Mouse (Mus musculus): ENCODE results near the gene Sipa1l2. TPM values are rescaled to one million over a fixed set of nuclear protein-coding genes. Genes with fewer than 3 reads are reported as not detected.
A peak's percentile ranks its signal among the peaks of the same experiment; 100 is the strongest.

Sipa1l2 gene
- polyA plus RNA-seq, 2 experiments from 2014 or later = 2.8 to 3.0 TPM

DNA sequence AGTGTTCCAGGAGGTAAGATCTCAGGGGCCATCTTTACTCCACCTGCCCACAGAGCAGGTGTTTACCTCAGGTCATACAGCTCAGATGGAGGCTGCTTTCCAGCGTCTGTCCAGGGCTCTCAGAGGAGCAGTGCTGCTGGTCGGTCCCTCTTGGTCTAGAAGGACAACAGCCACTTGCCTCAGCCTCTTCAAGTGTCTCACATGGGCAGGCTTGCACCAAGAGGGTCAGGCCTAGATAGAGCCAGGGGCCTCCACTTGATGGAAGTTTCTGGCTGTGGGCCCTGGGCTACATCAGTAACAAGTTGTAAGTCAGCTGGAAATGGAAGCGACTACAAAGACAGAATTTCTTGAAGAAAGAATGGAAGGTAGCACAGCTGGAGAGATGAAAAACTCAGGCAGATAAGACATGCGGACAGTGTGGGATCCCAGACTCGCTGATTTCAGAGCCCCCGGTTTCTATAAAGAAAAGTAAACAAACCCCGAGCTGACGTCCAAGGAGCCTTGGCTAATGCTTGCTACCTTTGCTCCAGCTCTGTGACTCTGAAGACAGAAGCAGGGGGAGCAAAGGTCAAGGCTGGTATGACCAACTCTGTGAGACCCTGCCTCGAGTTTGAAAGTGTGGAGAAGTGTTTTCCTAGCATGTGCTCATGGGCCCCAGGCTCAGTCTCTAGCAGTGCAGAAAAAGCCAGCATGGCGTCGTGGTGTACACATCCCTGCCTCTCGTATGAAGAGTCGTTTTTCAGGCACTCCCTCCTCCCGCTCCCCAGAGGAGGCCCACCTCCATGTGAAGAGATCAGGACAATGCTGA, 58.5 kb downstream of the Sipa1l2 start:
- no peak for ATAC-seq

DNA sequence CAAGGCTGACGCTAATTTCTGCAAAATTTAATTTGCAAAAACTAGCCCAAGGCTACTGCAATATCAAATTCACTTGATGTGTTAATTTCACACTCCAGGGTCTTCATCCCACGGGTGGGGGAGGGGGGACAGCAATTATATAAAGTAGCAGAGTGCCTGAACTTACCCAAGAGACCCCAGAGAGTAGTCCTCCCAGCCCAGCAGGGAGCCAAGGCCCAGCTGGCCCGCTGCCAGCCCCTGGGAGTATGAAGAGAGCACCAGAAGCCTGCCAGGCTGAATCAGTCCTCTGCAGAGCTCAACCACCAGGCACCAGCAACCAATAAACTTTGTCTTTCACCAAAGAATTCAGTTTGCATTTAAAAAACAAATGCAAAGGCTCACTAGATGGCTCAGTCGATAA, 59.8 kb downstream of the Sipa1l2 start:
- no peak for ATAC-seq

DNA sequence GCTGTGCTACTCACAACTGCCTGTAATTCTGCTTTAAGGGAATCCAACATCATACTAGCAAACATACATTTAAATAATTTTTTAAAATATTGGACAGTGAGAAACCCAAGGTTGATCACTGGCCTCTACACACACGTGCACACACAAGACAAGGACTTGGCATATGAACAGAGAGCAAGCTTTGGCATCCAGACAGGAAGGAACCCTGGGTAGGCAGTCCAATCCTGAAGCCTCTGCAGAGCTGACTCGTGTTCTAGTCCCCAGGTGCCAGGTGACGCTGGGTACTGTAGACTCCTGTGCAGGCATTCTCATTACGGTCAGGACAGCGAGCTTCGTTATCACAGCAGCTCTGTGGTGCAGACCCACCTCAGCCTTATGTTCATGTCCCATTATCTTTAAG, 60.4 kb downstream of the Sipa1l2 start:
- no peak for ATAC-seq

DNA sequence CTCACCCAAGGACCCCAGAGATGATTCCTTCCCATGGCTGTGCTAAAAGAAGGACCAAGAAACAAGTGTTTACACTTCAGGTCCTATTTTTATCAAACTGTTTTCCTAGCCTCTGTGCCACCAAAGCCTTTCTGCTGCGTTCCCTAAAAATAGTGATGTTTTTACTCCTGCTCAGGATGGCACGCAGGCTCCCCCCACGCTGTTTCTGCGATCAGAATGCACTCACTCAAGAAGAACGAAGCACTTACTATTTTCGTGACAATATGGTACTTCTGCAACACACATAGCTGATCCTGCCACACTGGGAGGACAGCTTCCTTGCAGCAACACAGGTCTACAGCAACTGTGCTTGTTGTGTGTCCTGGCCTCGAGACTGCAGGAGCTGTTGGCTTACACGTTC, 62.3 kb downstream of the Sipa1l2 start:
- ATAC-seq = no peak

DNA sequence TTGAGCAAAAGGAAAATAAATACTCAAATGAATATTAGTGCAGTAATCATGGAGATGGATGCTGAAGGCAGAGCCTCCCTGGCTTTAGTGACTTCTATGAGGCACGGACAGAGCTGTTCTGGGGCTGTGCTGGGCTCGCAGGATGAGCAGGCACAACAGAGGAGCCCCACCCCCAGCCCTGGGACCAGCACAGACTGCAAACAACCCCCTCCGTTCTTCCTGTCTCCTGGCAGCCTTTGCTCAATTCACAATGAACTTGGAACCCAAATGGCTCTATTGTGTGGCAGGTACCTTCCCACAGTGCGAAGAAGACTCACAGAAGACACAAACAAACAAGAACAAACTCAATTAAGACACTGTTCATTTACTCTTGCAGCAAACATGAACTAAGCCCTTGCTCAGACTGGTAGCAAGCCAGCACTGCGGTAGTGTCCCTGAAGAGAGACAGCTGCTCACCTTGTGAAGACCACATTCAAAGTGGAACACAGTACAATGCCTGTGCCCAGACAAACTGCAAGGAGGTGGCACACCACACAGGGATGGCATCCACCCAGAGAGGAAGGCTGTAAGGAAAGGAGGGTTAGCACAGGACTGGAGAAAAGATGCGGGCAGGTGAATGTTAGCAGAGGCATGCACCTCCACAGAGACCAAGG, 64.9 kb downstream of the Sipa1l2 start:
- ATAC-seq = no peak

DNA sequence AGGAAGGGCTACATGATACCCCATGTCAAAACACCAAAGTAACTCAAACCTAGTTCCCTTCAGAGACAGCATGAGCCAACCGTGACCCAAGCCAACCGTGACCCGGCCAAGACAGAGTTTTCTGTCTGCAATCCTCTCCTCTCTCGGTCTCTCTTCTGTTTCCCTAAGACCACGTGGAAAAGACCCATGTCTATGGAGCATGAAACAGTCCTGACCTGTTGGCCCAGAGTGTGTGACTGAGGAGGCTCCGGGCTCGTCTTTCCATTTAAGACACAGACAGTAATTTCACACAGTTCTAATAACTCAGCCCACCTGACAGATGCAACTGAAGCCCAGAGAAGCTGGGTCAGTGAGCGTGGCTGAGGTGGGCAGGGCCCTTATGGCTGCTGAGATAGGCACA, 65.8 kb downstream of the Sipa1l2 start:
- ATAC-seq = no peak

DNA sequence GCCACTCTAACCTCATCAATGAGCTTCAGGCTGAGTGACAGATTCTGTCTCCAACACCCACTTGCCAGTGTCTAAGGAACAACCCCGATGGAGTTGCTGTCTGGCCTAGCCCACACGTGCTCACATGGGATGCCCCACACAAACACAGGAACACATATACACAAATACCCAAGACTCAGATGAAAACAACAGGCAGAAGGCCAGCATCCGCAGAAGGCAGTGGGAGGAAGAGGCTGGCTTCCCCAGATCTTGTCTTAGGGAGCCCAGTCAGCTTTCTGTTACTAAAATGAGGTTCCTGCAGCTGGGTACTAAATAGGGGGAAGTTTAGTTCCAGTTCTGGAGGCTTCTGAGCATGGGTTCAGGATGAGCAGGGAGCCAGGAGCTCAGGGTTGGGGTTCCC, 66.8 kb downstream of the Sipa1l2 start:
- ATAC-seq = no peak

DNA sequence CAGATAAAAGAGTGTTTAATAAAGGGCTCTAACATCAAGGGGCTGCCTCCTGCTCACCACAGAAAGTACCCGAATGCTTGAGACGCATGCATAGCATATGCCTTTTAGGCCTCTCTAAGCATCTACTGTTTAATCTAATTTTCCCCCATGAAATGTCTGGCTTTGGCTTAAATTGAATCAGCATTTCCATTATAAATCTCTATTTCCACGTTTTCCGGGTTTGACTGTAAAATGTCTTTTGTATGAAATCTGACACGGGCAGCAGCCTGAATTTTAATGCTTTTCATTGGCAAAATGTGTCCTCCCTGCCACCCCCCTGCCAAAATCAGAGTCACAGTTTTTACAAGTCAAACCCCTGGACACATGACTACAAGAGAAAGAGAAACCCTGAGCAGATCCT, 69.6 kb downstream of the Sipa1l2 start:
- ATAC-seq = no peak

DNA sequence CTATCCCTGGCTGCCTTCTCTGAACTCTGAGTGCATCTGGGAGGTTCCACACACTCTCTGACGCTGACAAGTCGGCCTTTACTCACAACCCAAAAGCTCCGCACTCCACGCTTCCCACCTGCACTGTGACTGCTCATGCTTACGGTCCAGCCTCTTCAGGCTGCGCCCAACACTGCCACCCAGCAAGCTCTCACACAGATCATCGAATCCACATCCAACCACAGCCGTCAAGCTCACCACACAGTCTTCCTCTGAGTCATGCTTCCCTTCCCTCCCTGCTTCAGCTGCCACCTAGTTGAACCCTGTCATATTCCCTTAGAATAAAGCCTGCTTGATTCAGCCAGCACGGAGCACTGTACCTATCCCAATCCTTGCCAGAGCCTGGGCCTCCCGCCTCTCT, 71.1 kb downstream of the Sipa1l2 start:
- no peak for ATAC-seq

DNA sequence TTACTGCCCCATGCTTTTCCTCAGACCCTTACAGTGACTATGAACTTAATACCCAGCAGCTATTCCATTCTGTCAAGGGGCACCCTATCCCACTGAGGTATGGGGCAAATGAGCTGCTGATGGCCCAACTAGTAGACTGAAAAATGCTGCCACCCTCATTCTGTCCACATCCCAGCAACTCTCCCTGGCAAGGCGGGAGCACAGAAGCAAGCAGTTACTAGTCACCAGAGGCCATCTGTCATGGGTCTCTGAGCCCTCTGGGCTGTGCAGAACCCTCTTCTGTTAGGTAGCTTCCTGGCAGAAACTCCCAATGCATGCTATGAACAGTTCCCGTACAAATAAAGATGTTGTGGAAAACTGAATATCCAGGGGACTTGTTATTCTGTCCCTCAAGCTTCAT, 74.1 kb downstream of the Sipa1l2 start:
- ATAC-seq = no peak

DNA sequence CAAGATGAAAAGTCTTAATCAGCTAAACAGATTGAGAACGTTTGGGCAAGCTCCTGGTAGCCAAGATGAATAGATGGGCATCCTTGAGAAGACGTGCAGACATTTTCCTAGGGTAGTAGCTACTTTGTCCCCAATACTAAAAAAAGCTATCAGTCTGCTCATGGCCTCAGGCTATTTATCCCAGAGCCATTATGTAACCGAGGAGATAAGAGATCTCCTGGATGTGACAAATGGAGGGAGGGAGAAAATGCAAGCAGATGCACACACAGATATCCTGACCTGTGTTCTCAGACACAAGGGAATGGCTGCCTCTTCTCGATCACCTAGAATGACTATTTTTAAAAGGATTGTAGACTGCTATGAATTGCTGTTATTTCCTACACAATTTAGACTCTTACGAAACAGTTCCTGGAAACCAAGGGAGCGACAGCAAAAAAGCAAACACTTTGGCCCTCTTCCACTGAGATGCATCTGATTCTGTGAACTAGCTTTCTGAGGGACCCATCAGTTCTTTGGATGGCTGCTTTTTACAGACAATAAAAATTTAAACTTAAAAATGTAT, 76.3 kb downstream of the Sipa1l2 start:
- ATAC-seq = no peak

DNA sequence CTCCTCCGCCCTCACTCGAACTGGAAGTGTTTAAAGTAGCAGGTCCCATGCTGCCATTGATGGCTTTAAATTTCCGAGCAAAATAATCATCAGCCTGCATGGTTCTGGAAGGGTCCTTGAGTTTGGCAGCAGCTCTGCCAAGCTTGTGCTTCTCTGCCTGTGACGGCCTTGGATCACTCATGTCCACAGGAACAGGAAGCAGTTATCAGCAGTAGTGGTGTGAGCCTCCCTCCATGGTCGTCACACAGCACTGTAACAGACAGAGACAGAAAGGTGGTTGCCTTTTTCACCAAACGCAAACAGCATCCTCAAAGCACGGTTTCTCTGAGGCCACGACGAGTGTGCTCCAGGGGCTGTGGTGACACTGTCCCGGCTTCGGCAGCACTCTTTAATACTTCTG, 77.2 kb downstream of the Sipa1l2 start:
- no peak for ATAC-seq

DNA sequence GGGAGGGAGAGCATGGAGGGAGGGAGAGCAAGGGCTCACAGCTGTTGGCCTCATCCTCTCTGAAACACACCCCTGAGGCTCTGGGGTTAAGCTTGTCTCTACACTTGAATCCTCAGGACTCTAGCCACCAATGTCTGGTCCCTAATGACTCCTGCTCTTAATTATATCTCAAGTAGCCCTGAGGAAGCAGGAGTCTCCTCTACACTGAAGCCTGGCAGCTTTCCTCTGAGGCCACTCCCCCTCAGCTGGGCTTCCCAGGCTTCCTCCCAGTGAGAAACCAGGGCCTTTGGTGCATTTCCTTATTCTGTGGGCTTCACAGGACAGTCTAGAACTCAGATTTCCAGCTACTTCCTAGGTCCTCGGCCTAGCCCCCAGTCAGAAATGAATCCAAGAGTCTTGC, 80.9 kb downstream of the Sipa1l2 start:
- no peak for ATAC-seq

DNA sequence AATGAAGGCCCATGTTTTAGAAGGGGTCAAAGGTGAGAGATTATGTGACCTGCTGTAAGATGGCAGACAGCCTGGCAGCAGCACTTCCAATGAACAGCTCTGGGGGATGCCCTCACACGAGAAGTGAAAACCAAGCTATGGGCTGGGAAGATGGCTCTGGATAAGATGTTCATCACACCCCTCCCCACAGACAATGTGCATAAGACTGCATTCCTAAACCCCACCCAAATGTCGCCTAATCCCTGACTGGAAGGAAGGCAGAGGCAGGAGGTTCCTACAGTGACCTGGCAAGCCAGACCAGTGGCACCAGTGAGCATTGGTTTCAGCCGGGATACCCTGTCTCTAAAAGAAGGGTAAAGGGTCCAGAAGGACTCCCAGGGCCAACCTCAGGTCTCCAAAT, 83.9 kb downstream of the Sipa1l2 start:
- ATAC-seq = no peak

DNA sequence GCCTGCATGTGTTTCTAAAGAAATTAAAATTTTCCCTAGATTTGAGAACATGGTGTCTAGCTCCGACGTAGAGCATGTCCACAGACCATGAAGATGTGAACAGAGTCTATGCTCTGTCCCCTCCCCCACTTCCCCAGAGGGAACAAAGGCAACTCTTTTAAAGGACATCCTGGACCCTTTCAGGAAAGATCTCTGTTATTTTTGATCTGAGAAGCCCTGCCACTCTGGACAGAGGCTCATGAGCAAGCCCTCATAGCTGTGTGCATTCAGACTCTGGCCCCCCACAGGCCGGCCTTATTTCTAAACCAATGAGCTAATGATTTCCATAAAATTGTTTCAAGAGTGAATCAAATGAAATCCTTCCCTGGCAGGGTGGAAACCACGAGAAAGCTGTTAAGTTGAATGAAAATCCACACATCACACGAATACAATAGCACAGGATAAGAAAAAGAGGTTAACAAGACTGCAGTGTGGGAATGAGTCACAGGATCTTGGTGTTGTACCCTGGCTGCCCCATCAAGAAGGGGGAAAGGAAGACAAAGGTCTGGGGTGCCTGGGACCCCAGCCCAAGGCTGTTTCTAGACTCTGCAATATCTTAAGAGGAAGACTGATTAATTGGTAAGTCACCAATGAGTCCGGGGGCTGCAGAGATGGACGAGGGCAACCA, 84.9 kb downstream of the Sipa1l2 start:
- ATAC-seq = no peak

DNA sequence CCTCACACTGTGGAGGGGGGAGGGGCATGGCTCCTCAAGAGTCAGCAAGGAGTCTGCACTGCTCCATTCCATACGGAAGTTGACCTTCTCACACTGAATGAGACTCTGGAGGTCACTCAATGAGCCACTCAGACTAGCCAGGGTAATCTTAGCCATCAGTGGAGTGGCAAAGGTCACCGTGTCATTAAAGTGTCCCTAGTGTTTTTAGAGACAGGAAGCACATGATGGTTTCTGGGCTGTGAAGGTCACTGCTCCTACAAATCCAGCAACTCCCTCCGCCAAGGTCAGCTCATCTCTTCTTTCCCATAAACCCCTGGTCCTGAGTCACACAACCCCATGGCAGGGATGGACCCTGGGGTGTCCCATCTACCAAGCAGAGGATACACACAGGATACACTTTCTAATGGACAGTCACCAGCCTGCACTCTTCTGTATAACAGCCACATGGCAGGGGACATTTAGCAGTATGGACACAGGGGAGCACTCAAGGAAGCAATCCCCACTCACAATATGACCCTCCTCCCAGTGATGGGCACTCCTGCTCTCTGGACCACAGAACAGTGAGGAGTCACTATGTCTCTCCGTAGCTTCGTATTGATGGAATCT, 87.0 kb downstream of the Sipa1l2 start:
- ATAC-seq = no peak

DNA sequence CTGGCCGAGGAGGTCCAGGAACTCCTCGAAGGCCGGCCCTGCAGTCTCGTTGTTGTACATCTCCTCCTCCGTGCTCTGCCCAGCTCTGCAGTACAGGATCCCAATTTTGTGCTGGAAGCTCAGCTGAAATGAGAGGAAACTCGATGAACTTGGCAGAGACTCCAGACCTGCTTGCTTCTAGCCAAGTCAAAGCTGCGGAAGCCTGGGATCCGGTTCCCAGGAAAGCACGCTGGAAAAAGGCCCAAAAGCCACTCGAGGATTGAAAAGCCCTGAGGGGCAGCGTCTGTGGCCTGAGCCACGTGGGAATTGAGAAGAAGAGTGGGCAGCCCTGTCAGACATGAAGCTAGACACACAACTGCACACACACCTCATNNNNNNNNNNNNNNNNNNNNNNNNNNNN, 94.7 kb downstream of the Sipa1l2 start:
- no peak for ATAC-seq

DNA sequence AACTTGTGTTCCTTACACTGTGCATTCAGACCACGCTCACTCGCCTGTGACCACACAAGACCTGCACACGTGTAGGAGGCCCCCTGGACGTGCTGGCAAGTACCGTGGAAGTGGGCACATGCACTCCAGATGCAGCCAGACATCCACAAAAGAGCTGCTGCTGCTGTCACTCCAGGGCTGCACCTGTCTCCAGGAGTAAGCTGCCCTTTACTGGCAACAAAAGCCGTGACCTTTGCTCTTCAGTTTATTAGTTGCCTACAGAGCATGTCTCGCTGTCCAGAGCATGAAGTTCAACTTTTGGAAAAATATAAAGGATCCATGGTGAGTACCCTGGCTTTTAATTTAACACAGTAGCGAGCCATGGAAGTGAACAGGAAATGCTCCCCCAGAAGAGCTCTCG, 98.2 kb downstream of the Sipa1l2 start:
- no peak for ATAC-seq

DNA sequence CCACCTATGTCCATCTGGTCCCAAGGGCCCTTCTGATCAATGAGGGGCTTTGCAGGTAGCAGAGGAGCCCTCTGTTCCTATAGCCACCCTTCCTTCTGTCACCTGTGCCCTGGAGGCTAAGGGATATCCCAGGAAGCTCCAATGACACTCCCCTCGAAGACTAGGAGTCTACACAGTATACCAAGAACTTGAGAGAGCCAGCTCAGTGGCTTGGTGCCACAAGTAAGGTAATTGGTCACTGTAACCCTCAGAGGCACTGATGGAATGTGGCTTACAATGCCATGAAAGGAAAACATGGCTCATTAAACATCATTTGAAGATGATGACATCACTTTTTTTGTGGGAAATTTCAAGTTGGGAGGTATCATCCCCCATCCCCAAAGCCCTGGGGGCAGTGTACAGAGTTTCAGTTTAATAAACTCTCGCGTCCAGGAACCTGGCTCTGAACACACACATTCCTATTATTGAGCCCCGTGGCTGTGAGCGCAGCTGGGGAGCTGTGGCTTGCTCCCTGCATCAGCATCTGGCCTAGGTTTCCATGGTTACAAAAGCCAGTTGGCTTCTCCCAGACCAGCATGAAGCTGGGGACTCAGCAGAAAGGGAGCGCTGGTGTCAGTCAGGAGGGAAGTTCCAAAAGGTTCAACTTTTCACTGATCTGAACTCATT, 104.3 kb downstream of the Sipa1l2 start:
- no peak for ATAC-seq

DNA sequence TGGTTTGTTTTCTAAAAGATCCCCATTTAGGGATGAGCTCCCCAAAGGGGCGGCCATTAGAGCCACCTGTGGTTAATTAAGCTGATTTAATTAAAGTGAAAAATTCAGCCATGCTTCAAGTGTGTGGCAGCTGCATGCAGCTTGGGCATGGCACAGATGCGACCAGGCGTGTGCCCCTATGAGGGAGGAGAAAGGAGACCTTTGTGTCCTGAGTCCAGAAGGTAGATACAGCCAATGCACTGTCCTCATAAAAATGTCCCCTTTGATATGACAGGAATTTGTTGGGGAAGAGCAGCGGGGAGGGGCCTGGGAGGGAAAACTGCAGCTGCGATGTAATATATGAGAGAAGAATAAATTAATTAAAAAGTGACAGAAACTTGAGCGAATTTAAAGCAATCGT, 106.7 kb downstream of the Sipa1l2 start:
- no peak for ATAC-seq

DNA sequence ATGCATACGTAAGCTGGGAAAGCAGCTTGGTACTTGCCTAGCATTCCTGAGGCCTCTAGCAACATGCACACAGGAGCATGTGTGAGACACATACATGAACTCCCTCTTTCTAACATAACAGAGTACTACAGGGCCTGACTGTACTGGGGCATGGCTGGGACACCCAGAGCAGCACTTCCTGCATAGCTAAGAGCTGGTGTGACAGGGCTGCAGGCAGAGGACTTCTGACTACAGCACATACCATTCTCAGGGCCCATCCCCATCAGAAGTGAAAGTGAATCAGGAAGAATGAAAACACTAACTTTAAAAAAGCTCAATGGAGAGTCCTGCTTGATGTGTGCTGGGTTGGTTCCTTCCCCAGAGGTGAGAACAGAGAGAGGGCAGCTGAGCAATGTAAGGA, 108.1 kb downstream of the Sipa1l2 start:
- ATAC-seq = peak; percentile 87

DNA sequence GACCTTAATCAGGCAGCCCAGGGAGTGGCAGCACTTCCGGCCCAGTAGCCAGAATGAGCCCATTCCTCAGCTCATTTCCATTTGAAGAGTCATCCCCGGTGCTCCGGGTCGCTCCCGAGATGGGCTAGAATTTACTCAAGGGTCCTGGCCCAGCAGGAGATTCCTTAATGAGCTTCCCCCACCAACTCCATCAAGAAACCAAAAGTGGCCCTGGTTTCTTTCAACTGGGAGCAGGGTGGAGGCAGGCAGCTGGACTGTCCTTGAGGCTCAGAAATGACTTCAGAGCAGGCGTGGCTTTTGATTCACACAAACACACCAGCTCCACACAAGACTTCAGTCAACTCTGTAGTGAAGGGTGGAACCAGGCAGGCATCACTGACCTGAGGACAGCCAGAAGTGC, 109.0 kb downstream of the Sipa1l2 start:
- ATAC-seq = peak; percentile 34

DNA sequence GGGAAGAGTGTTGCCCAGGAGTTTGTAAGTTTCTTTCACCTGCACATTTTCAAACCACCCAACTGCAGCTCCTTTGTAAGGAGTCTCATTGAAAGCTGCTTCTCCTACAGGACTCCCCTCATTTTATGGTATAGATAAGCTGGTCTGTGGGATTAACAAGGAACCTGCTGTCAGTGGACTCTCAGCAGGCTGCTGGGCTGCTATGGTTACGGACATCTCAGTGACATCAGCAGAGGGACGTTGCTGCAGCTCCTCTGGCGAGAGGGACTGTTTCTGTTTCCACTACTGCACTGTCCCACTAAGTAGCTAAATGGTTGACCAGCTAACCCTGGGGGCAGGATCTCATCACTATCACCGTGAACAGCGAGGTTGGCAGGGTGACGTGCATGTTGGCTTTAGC, 120.6 kb downstream of the Sipa1l2 start:
- ATAC-seq = no peak
